Mouse (Mus musculus) thymus, adult 2 months (tissue): ENCODE results near the gene Olfr243.
"Not testable (repeated sequence)": the region's sequence is repeated elsewhere in the genome, so short reads cannot be mapped to it uniquely, and the experiment has no call there.

ENCODE experiments used
- CTCF ChIP-seq: fragments of 200-500 bp; IDR thresholded peaks from 2 replicates; pipeline ENCODE4 v1.5.1; 2012; ENCODE audit warnings: mild to moderate bottlenecking, control low read depth, low read length, moderate library complexity, borderline replicate concordance; ENCODE audit not compliant: control insufficient read depth, poor library complexity, insufficient read depth; ENCODE audit errors: extremely low read depth
- POLR2A ChIP-seq: fragments of 200-500 bp; IDR thresholded peaks from 2 replicates; pipeline ENCODE4 v1.6.1; 2012; ENCODE audit warnings: mild to moderate bottlenecking, low read length, control low read depth, moderate library complexity; ENCODE audit not compliant: control insufficient read depth, poor library complexity, insufficient read depth; ENCODE audit errors: extremely low read depth

- TF ChIP-seq POLR2A, CTCF: not testable (repeated sequence)
Measured at GRCm38 (mm10) chr7:103767687-103768086, 53.2 kb downstream of the Olfr243 start.
